Mouse (Mus musculus): ENCODE measurements around the gene Rhox4a. TPM values are rescaled to one million over a fixed set of nuclear protein-coding genes. Genes with fewer than 3 reads are reported as not detected.

Rhox4a gene
- polyA plus RNA-seq (2014; fragmentation: Illumina TruSeq; extraction: RNeasy Lipid Tissue Mini Kit (QIAGEN cat#74804); ENCODE audit: low read depth, low replicate concordance) = not detected

GRCm38 (mm10) chrX:37265038-37265437, at the start of gene Rhox4a:
TSS of gene Rhox4a (plus strand) at chrX:37265338.

GRCm38 (mm10) chrX:37222158-37222557, 43.0 kb upstream of the Rhox4a start, which contains the start of gene Rhox1:
TSS of gene Rhox1 (minus strand) at chrX:37222258.

GRCm38 (mm10) chrX:37244676-37245075, 20.5 kb upstream of the Rhox4a start, which contains the start of gene Rhox2a:
TSS of gene Rhox2a (plus strand) at chrX:37244976.

GRCm38 (mm10) chrX:37249619-37250018, 15.5 kb upstream of the Rhox4a start, which contains the start of gene Rhox3a:
TSS of gene Rhox3a (plus strand) at chrX:37249919.

Other genes with a start within 250 kb of the Rhox4a start
- not detected for gene Sowahd, start 216.5 kb upstream of the Rhox4a start, polyA plus RNA-seq (2014; fragmentation: Illumina TruSeq; extraction: RNeasy Lipid Tissue Mini Kit (QIAGEN cat#74804); ENCODE audit: low read depth, low replicate concordance)
- gene Rpl39, start 179.9 kb upstream of the Rhox4a start, polyA plus RNA-seq (2014; fragmentation: Illumina TruSeq; extraction: RNeasy Lipid Tissue Mini Kit (QIAGEN cat#74804); ENCODE audit: low read depth, low replicate concordance) = 275 TPM
- 19.8 TPM for gene Upf3b, start 155.0 kb upstream of the Rhox4a start, polyA plus RNA-seq (2014; fragmentation: Illumina TruSeq; extraction: RNeasy Lipid Tissue Mini Kit (QIAGEN cat#74804); ENCODE audit: low read depth, low replicate concordance)
- gene Nkap, start 138.5 kb upstream of the Rhox4a start, polyA plus RNA-seq (2014; fragmentation: Illumina TruSeq; extraction: RNeasy Lipid Tissue Mini Kit (QIAGEN cat#74804); ENCODE audit: low read depth, low replicate concordance) = 7.0 TPM
- gene Akap14, start 96.5 kb upstream of the Rhox4a start, polyA plus RNA-seq (2014; fragmentation: Illumina TruSeq; extraction: RNeasy Lipid Tissue Mini Kit (QIAGEN cat#74804); ENCODE audit: low read depth, low replicate concordance) = not detected
- 1,300 TPM for gene Ndufa1, start 74.2 kb upstream of the Rhox4a start, polyA plus RNA-seq (2014; fragmentation: Illumina TruSeq; extraction: RNeasy Lipid Tissue Mini Kit (QIAGEN cat#74804); ENCODE audit: low read depth, low replicate concordance)
- gene Rnf113a1, start 74.1 kb upstream of the Rhox4a start, polyA plus RNA-seq (2014; fragmentation: Illumina TruSeq; extraction: RNeasy Lipid Tissue Mini Kit (QIAGEN cat#74804); ENCODE audit: low read depth, low replicate concordance) = 3.8 TPM
- not detected for gene Gm9, start 54.3 kb upstream of the Rhox4a start, polyA plus RNA-seq (2014; fragmentation: Illumina TruSeq; extraction: RNeasy Lipid Tissue Mini Kit (QIAGEN cat#74804); ENCODE audit: low read depth, low replicate concordance)
- gene Rhox1, start 43.1 kb upstream of the Rhox4a start, polyA plus RNA-seq (2014; fragmentation: Illumina TruSeq; extraction: RNeasy Lipid Tissue Mini Kit (QIAGEN cat#74804); ENCODE audit: low read depth, low replicate concordance) = not detected
- not detected for gene Rhox2a, start 20.4 kb upstream of the Rhox4a start, polyA plus RNA-seq (2014; fragmentation: Illumina TruSeq; extraction: RNeasy Lipid Tissue Mini Kit (QIAGEN cat#74804); ENCODE audit: low read depth, low replicate concordance)
- not detected for gene Rhox3a, start 15.4 kb upstream of the Rhox4a start, polyA plus RNA-seq (2014; fragmentation: Illumina TruSeq; extraction: RNeasy Lipid Tissue Mini Kit (QIAGEN cat#74804); ENCODE audit: low read depth, low replicate concordance)
- not detected for gene Rhox3a2, start 114.7 kb downstream of the Rhox4a start, polyA plus RNA-seq (2014; fragmentation: Illumina TruSeq; extraction: RNeasy Lipid Tissue Mini Kit (QIAGEN cat#74804); ENCODE audit: low read depth, low replicate concordance)
- gene Rhox4a2, start 125.5 kb downstream of the Rhox4a start, polyA plus RNA-seq (2014; fragmentation: Illumina TruSeq; extraction: RNeasy Lipid Tissue Mini Kit (QIAGEN cat#74804); ENCODE audit: low read depth, low replicate concordance) = not detected
- gene Rhox2b, start 146.7 kb downstream of the Rhox4a start, polyA plus RNA-seq (2014; fragmentation: Illumina TruSeq; extraction: RNeasy Lipid Tissue Mini Kit (QIAGEN cat#74804); ENCODE audit: low read depth, low replicate concordance) = not detected
- not detected for gene Rhox4b, start 167.2 kb downstream of the Rhox4a start, polyA plus RNA-seq (2014; fragmentation: Illumina TruSeq; extraction: RNeasy Lipid Tissue Mini Kit (QIAGEN cat#74804); ENCODE audit: low read depth, low replicate concordance)
- not detected for gene Rhox2c, start 188.3 kb downstream of the Rhox4a start, polyA plus RNA-seq (2014; fragmentation: Illumina TruSeq; extraction: RNeasy Lipid Tissue Mini Kit (QIAGEN cat#74804); ENCODE audit: low read depth, low replicate concordance)
- gene Rhox3c, start 193.2 kb downstream of the Rhox4a start, polyA plus RNA-seq (2014; fragmentation: Illumina TruSeq; extraction: RNeasy Lipid Tissue Mini Kit (QIAGEN cat#74804); ENCODE audit: low read depth, low replicate concordance) = not detected
- not detected for gene Rhox4c, start 215.0 kb downstream of the Rhox4a start, polyA plus RNA-seq (2014; fragmentation: Illumina TruSeq; extraction: RNeasy Lipid Tissue Mini Kit (QIAGEN cat#74804); ENCODE audit: low read depth, low replicate concordance)
- gene Rhox2d, start 228.1 kb downstream of the Rhox4a start, polyA plus RNA-seq (2014; fragmentation: Illumina TruSeq; extraction: RNeasy Lipid Tissue Mini Kit (QIAGEN cat#74804); ENCODE audit: low read depth, low replicate concordance) = not detected
- gene Rhox4d, start 249.0 kb downstream of the Rhox4a start, polyA plus RNA-seq (2014; fragmentation: Illumina TruSeq; extraction: RNeasy Lipid Tissue Mini Kit (QIAGEN cat#74804); ENCODE audit: low read depth, low replicate concordance) = not detected

Measured in heart, adult 10 weeks (tissue).